Mouse (Mus musculus) olfactory bulb, adult 2 months (tissue): Measurements from ENCODE around the gene Ccdc36.

ENCODE experiments used
- CTCF ChIP-seq: fragments of 200-500 bp; IDR thresholded peaks from 2 replicates; pipeline ENCODE4 v1.5.1; 2012; ENCODE audit warnings: low read depth, mild to moderate bottlenecking, low read length, moderate library complexity; ENCODE audit not compliant: insufficient read depth
- POLR2A ChIP-seq: fragments of 200-500 bp; IDR thresholded peaks from 2 replicates; pipeline ENCODE4 v1.6.1; 2012; ENCODE audit warnings: mild to moderate bottlenecking, low read depth, low read length, moderate library complexity; ENCODE audit not compliant: insufficient read depth

- TF ChIP-seq CTCF (no peak), POLR2A (no peak)
Measured at GRCm38 (mm10) chr9:108428384-108428783, at the start of gene Ccdc36.
